Mouse (Mus musculus): ENCODE measurements around the gene Msantd3. TPM values are rescaled to one million over a fixed set of nuclear protein-coding genes. Genes with fewer than 3 reads are reported as not detected.
A peak's percentile ranks its signal among the peaks of the same experiment; 100 is the strongest.

The Msantd3 gene
- total RNA-seq (2021) = 10 to 100 TPM; 14.6 to 16.3 TPM
- long read RNA-seq, experiment 1, transcript Msantd3-203 (3 exons, 1,597 nt) = major isoform, 23 of 27 reads
- long read RNA-seq, experiment 1, partial matches to known transcripts = 1 of 27 reads
- long read RNA-seq, experiment 1, other reads (novel, unspliced or antisense) = 2 of 27 reads
- long read RNA-seq, experiment 2, transcript Msantd3-203 (3 exons, 1,597 nt) = major isoform, 21 of 27 reads
- long read RNA-seq, experiment 2, partial matches to known transcripts = 0 of 27 reads
- long read RNA-seq, experiment 2, other reads (novel, unspliced or antisense) = 4 of 27 reads

DNA sequence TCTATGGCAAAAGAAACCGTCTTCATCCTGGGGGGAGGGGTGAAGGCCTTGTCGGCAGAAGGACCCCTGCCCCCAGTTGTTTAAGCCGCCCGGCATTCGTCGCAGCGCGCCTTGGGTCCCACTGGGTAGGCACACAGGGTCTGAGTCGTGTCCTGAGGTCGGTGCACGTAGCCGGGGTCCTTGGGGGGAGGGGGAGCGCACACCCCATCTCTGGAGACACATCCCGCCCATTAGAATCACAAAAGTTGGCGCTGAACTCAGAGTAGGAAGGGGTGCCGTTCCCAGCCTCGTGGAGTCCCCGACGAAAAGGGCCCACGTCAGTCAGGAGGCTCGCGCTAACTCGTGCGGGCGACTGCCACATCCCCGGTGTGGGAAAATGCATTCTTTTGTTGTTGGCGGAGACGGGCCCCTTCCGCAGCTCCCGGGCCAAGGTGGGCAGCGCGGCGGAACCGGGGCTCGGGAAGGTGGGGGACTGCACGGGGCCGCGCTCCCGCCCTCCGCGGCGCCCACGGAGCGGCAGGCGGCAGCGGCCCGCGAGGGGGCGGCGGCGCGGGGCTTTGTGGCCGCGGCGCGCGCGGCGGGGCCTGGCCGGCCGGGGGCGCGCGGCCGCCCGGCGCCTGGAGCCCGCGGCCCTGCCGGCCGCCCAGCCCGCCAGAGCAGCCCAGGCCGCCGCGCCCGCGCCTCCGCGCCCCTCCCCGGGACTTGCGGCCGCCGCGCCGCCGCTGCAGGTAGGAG is at the start of gene Msantd3:
TSS of gene Msantd3 (plus strand) at position 95 of the 735 bp plus-strand sequence.
- intact Hi-C loops (cut with DNase I) = loop anchor here (5.0 kb wide), 2 partner anchors 68 to 127 kb away; partner anchors contain the start of gene Tex10
- peak; percentile 25 to 50 for DNase-seq

- DNase-seq = no peak
- intact Hi-C loops (cut with DNase I) = no loop called here
These were observed 48.4 kb upstream of the Msantd3 start for GRCm38 (mm10) chr4:48491290-48491743.

- intact Hi-C loops (cut with DNase I) = no loop called here
- no peak for DNase-seq
These were observed 47.2 kb upstream of the Msantd3 start for GRCm38 (mm10) chr4:48492510-48492909.

DNA sequence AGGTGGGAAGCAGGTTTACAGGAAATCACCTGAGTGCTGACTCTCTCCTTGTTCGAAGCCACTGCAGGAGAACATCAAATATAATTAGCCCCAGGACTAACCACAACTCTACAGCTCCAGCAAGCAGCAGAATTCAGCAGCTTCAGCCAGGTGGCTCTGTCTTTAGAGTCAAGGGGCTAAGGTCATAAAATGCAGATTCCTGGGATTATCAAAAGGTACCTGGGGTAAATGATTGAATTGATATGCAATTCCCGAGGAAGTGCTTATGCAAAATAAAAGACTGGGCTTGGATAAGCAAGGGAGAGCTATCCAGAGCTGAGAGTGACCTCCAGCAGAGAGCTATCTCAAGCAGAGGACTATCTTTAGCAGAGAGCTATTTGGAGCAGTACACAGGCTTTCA is 28.9 kb upstream of the Msantd3 start:
- no peak for DNase-seq
- intact Hi-C loops (cut with DNase I) = no loop called here

GRCm38 (mm10) chr4:48529559-48529958 is 10.2 kb upstream of the Msantd3 start:
- intact Hi-C loops (cut with DNase I) = no loop called here
- DNase-seq = no peak

- DNase-seq = no peak
- intact Hi-C loops (cut with DNase I) = no loop called here
These were observed 7.7 kb upstream of the Msantd3 start for GRCm38 (mm10) chr4:48531804-48532601.

DNA sequence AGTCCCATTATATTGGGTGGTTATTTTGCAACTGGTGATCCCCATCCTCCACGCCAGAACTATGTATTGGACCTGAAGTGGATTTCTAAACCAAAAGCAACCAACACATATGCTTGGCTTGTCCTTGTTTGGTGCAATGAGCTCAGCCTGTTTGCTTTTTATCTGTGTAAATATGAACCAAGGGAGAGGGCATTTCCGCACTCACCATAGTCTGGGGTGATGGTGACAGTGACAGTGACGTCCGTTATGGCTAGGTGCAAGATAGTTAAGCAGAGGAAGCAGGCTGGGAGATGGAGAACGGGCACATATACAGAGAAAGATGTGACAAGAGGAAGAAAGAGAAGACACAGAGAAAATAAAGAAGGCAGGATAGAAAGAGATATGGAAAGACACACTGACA is 3.5 kb upstream of the Msantd3 start:
- DNase-seq = no peak
- intact Hi-C loops (cut with DNase I) = no loop called here

- intact Hi-C loops (cut with DNase I) = no loop called here
- no peak for DNase-seq
These were observed 2.7 kb upstream of the Msantd3 start for GRCm38 (mm10) chr4:48537024-48537423.

- DNase-seq = no peak
- intact Hi-C loops (cut with DNase I) = no loop called here
These were observed 1.2 kb upstream of the Msantd3 start for GRCm38 (mm10) chr4:48538581-48538980.

GRCm38 (mm10) chr4:48540576-48541111 is 909 bp downstream of the Msantd3 start:
- intact Hi-C loops (cut with DNase I) = loop anchor here (5.0 kb wide), 2 partner anchors 68 to 127 kb away; partner anchors contain the start of gene Tex10
- DNase-seq = peak in 1 of 2 experiments; percentile 27

DNA sequence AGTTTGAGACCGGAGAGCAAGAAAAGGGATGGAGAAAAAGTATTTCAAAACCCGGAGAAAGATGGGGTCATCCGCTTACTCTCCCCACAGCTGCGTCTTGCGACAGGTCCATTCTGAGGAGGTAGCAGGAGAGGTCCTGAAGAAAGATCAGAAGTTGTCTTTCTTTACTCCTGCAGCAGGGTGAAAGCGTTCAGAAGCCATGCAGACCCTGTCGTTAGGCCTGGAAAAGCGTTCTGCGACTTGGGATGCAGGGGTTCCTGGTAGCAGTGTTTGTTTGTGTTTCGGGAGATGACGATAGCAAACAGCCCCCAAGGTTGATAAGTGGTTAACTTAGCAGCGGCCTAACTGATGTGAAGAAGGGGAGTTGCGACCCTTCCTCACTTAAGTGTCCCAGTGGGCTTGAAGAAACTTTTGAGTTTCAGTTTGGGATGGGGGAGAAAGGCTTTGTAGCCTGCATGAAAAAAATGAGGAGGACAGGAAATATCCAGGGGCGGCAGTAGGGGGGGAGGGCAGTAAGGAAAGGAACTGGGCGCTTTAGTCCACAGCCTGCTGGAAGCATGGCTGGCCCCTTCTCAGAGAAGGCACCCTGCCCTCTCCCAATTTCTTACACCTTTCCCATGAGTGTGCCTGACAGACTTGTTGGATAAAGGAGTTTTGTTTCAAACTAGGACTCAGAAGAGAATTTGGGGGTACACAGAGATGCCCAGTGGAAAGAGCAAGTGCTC is 2.0 kb downstream of the Msantd3 start:
- intact Hi-C loops (cut with DNase I) = loop anchor here (5.0 kb wide), 2 partner anchors 69 to 126 kb away; partner anchors contain the start of gene Tex10

DNA sequence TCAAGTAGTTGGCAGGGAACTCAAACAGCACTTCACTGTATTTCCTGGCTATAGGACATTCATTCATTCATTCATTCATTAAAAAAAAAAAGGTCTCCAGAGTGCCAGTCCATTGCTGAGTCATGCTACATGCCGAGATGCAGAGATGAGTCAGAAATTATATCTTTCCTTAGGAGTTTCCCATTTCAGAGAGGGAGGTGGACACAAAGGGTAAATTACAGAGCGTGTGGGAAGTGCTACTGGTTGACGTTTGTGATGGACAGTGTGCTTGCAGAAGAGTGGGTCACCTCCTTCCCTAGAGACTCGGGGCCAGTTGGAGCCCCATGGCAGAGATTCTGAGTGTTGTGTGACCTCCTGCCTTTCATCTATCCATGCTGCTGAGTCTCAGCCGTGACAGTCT is 2.6 kb downstream of the Msantd3 start:
- intact Hi-C loops (cut with DNase I) = loop anchor here (5.0 kb wide), 2 partner anchors 70 to 125 kb away; partner anchors contain the start of gene Tex10
- no peak for DNase-seq

More for the DNA sequence above, 2.0 kb downstream of the Msantd3 start:
- no peak for DNase-seq

- intact Hi-C loops (cut with DNase I) = loop anchor here (5.0 kb wide), 2 partner anchors 71 to 124 kb away; partner anchors contain the start of gene Tex10
- DNase-seq = no peak
These were observed 3.5 kb downstream of the Msantd3 start for GRCm38 (mm10) chr4:48543071-48543865.

- no peak for DNase-seq
- intact Hi-C loops (cut with DNase I) = loop anchor here (5.0 kb wide), 2 partner anchors 72 to 123 kb away; partner anchors contain the start of gene Tex10
These were observed 4.4 kb downstream of the Msantd3 start for GRCm38 (mm10) chr4:48544141-48544540.

DNA sequence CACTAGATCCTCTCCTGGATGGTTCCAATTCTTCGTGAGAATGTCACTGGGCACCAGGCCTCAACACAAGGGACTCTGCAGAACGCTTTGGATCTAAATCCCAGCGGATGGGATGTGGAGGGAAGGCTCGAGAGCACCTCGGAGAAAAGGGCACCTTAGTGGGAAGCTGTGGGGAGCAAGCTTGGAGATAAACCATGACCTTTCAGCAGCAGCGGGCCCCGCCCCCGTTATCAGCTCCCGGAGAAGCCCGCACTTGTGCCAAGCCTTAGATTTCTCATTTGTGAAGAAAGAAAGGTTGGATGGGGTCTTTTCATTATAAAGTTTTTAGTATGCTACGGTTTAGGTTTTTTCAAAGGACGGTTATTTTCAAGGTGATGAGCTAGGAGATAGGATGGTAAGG is 6.2 kb downstream of the Msantd3 start:
- intact Hi-C loops (cut with DNase I) = no loop called here
- no peak for DNase-seq

- intact Hi-C loops (cut with DNase I) = no loop called here
- no peak for DNase-seq
These were observed 7.1 kb downstream of the Msantd3 start for GRCm38 (mm10) chr4:48546568-48547496.

DNA sequence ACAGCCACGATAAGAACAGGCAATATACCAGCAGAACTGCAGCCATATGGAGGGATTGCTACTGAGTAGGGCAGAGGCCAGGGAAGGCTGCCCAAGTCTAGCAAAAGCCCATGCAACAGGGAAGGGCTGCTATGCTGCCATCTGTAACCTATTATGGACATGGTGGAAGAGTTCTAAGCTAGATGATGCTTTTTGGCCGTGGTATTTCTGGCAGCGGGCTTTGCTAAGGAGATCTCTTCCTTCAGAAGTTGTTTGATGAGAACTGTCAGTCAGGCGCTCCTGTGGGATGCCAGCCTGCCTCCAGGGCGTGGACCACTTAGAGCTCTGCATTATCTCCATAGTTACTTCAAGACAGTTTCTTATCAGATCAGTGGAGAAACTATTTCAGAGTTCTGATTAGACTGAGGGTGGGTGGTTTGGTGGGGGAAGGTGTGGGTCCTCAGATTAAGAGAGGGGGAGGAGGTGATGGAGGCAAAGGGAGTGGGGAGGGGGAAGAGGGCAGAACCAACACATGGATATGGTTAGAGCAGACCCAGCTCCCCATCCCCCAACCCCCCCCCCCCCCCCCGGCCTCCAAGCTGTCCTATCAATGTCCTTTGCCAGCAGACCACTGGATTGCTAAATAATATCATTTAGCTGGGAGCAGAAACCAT is 8.8 kb downstream of the Msantd3 start:
- DNase-seq = no peak
- intact Hi-C loops (cut with DNase I) = no loop called here

Data from gastrocnemius, postnatal 36 days (tissue).